Mouse (Mus musculus) activated CD4-positive, CD25-positive, alpha-beta regulatory T cell, adult 4 months (primary cell): ENCODE measurements around the gene Zfp90. TPM values are rescaled to one million over a fixed set of nuclear protein-coding genes. Genes with fewer than 3 reads are reported as not detected.
"Not testable (repeated sequence)": the region's sequence is repeated elsewhere in the genome, so short reads cannot be mapped to it uniquely, and the experiment has no call there.

ENCODE experiments used
- ATAC-seq: one replicate; pipeline ENCODE4 v1.8.0; 2017
- polyA plus RNA-seq, 2 experiments: library from polyadenylated mRNA; unstranded; fragments of 100-300 nt; shearing (Covaris generic); gene quantifications; one replicate each; pipeline ENCODE4 v1.2.1; 2017

The Zfp90 gene
- 1 to 10 TPM; 2.0 to 3.0 TPM for polyA plus RNA-seq

DNA sequence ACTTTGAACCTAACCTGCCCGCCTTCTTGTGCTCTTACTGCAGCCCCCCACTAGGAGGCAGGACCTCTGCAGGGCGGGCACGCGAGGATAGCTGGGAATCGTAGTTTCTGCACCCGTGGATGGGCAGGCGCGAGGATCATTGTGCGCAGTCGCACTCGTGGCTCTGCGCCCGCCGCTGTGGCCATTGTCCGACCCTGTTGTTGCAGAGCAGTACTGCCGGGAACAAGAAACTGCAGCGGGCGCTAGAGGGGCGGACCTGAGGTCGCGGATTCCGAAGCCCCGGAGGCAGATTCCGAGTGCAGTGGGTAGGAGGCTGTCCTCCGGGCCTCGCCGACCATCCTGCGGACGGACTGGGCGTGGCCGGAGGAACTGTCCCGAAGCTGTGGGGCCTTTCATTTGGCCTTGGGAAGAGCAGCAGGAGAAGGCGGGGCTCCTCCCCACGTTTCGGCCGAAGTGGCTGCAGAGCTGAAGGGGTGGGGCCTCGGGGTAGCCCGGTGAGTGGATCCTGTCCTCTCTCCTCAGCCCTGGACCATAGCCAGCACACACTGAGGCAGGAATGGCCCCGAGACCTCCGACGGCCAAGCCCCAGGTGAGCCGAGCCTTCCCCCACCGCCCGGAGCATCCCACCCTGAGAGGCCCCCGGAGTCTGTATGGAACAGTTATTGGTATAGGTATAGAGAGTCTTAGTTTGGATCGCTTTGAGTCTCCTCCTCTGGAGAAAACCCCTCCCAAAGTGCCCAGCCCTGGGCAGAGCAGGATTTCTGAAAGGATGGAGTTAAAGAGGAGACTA, at the start of gene Zfp90:
Gene Zfp90 (plus strand): TSS at position 146 of the 790 bp plus-strand sequence.
- peak; percentile 96 for ATAC-seq

DNA sequence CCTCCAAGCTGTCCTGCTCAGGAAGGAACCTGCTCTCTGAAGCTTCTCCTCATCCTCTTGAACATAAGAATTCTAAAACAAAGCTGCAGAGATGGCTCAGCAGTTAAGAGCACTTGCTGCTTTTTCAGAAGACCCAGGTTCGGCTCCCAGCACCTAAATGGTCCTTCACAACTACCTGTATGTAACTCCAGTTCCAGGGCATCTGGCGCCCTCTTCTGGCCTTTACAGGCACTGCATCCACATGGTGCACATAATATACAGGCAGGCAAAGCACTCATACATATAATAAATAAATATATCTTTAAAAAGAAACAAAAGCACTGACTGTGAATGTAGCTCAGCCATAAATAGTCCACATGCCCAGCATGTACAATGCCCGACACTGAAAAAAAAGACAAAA, 46.6 kb upstream of the Zfp90 start:
- no peak for ATAC-seq

- ATAC-seq, result no peak
Measured at GRCm38 (mm10) chr8:106369069-106369468, 46.1 kb upstream of the Zfp90 start.

DNA sequence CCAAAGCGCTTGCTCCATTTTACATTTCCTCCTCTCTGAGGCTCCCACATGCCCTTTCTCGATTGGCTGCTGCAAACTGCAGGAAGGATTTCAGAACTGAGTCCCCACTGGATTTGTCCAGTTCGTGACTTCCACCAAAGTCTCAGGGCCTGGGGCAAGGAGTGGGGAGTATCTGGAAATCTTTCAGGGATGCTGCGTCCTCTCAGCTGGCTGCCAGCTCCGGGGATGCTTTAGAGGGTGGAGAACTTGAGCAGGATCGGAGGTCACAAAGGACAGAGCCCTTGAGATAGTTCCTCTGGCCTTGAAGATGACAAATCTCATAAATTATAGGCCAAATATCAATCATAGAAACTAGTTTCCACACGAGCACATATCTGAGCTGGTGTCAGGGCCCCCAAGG, 39.2 kb upstream of the Zfp90 start:
- ATAC-seq, result no peak

DNA sequence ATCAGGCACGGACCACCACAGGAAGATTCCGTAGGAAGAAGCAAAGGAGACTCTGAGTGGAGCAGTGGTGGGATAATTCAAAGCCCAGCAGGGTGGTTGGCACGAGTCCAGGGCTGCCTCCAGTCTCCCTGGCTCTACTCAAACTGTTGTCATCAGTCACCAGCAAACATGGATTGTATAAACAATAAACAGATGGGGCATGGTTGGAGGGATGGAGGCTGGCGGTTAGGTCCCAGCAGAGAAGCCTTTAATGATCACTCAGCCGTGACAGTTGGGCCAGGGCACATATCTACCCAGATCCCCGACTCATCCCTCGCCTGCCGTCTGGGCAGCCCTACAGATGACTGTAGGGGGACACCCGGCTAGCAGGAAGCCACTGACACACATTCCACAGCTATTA, 38.3 kb upstream of the Zfp90 start:
- ATAC-seq, result no peak

DNA sequence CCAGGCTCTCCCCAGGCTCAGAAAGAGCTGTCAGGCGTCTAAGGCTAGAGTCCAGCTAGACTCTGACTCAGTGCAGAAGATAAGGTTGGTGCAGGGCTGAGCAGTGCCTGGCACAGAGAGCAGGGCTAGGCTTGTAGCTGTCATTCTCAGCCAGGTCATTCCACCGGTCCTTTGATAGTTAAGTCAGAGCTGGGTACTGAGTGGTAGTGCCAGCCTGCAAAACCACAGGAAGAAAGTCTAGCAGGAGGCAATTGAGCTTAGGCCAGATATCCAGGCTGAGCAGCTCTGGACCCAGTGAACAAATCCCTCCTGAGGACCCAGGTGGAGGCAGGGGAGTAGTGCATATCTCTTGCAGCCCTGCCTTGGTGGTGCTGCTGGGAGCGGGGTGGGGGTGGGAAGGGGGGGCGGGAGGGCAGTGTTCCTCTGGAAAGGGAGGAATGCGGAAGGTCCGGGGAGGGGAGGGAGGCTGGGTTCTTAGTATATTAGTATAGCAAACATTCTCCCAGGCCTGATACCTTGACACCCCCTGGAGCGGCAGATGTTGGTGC, 36.6 kb upstream of the Zfp90 start:
- ATAC-seq, result no peak

DNA sequence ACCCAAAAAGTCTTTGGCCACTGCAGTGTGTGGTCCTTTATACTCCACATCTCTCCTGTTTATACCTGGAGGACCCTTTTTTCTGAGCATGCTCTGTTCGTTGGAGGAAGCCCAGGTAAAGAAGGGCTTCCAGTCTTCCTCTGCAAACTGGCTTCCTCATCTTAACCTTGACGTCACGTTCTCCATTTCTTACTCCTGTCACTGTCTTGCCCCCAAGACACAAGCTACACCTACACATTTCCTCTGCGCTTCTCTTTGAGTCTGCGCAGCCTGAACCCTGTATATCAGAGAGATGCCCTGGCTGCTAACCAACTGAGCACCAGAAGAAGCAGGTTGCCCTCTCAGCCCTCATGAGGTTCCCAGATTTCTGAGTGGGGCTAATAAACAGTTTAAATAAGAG, 35.8 kb upstream of the Zfp90 start:
- no peak for ATAC-seq

GRCm38 (mm10) chr8:106381026-106381425, 34.1 kb upstream of the Zfp90 start:
- no peak for ATAC-seq

GRCm38 (mm10) chr8:106387801-106388415, 27.2 kb upstream of the Zfp90 start:
- ATAC-seq, result no peak

DNA sequence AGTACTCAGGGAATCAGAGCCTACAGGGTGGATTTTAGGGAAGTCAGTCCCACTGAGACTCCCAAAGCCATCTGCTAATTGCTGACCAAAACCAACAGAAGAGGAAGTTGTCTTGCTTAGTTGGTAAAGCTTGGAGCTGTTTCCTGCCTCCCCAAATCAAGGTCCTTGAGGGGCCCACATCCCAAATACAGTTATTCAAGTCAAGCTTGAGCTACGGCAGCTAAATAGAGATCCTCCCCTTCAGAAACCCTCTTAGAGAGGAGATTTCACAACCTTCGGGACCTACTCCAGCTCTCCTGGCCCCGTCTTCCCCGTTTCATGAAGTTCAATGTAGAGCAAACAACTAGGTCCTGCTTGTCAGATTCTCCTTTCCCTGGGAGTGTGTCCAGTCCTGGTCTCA, 20.6 kb upstream of the Zfp90 start:
- ATAC-seq, result no peak

GRCm38 (mm10) chr8:106399694-106400093, 15.4 kb upstream of the Zfp90 start:
- no peak for ATAC-seq

DNA sequence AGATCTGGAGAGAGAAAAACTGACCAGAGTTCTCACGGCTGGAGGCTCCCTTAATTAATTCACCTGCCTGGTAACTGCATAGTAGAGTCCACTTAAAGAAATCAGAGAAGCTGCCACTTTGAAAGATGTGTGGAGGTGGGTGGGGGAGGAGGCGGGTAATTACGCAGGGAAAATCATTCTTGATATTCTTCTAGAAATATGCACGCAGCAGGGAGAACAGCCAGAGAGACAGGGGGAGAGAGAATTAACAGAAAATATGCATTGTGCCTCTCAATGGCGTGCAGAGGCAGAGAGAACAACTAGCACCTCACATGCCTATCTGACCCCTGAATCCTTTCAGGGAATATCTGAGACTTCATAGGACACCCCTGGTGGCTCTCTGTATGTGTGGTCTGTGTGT, 14.9 kb upstream of the Zfp90 start:
- no peak for ATAC-seq

DNA sequence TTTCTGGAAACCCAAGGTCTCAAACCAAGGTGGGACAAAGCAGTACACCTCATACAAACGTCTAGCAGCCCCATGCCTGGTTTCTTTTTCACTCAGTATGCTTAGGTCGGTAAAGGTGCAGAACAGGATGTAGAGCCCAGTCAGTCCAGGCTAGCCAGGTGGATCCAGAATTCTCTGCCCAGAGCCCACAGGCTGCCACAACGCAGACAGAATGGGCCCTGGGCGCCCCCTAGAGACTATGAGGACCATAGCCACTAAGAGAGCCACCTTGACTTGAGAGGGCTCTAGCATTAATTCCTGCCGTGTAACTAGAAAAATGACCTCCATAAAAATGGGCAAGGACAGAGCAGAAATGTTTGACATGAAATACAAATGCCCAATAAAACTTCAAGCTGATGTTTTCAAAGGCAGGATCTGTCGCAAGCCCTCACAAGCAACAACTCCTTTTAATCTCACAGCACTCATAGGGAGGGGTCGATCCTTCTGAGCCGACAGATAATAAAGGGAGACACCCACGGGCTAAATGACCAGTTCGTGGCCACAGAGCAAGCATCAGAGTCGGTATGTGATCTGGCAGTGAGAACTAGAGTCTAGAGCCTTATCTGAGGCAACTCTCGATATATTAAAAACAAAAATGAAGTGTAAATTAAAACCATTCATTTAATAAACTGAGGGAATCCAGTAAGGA, 11.7 kb upstream of the Zfp90 start:
- no peak for ATAC-seq

GRCm38 (mm10) chr8:106404825-106405224, 10.3 kb upstream of the Zfp90 start:
- ATAC-seq, result no peak

- no peak for ATAC-seq
Measured at GRCm38 (mm10) chr8:106405810-106406209, 9.3 kb upstream of the Zfp90 start.

- no peak for ATAC-seq
Measured at GRCm38 (mm10) chr8:106410055-106410454, 5.1 kb upstream of the Zfp90 start.

GRCm38 (mm10) chr8:106410564-106410963, 4.6 kb upstream of the Zfp90 start:
- no peak for ATAC-seq

- ATAC-seq, result no peak
Measured at GRCm38 (mm10) chr8:106411783-106412451, 3.2 kb upstream of the Zfp90 start.

GRCm38 (mm10) chr8:106417692-106418091, 2.6 kb downstream of the Zfp90 start:
- no peak for ATAC-seq

- ATAC-seq, result no peak
Measured at GRCm38 (mm10) chr8:106431088-106431487, 16.0 kb downstream of the Zfp90 start.

GRCm38 (mm10) chr8:106431952-106432351, 16.8 kb downstream of the Zfp90 start:
- ATAC-seq, result not testable (repeated sequence)

DNA sequence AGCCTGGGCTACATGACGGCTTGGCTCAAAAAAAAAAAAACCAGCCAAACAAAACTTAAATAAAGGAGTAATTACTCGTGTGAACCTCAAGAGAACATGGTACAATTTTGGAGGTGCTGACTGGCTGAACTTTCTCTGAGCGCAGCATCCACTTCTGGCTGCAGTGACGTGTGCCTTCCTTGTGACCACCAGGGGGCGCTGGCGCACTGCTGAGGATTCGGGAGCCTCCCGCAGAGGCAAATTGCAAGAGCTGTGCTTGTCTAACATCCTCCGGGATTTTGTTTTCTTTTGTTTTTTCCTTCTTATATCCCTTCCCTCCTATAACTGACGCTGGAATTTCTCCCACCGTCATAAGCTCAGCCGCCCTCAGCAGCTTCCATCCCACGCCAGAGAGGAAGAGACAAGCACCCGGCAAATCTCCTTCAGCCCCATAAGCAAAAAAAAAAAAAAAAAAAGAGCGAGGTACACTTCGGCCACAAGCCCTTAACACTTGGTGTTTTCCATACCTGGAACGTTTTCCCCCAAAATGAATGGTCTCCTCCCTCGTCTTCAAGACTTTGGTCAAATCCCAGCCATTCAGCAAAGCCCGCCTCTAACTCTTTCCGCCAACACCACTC, 17.9 kb downstream of the Zfp90 start:
- no peak for ATAC-seq
